Mouse (Mus musculus) heart, adult 2 months (tissue): ENCODE results near the gene Hoxa10. TPM values are rescaled to one million over a fixed set of nuclear protein-coding genes. Genes with fewer than 3 reads are reported as not detected.

Experiments
- DNase-seq, 2 experiments: peaks; one replicate each; pipeline ENCODE4 v3.0.0; 2021
- H3K27ac ChIP-seq: fragments of 200-600 bp; 2 replicates; pipeline ENCODE4 v1.8.1; 2022
- H3K27me3 ChIP-seq: fragments of 200-500 bp; 2 replicates; pipeline ENCODE4 v1.6.1; 2012; ENCODE audit warnings: mild to moderate bottlenecking, low read length, inconsistent platforms, mixed read lengths; ENCODE audit not compliant: control insufficient read depth, insufficient read depth
- H3K36me3 ChIP-seq: fragments of 200-500 bp; 2 replicates; pipeline ENCODE4 v1.6.1; 2012; ENCODE audit warnings: low read length, inconsistent platforms; ENCODE audit not compliant: control insufficient read depth, insufficient read depth
- H3K4me1 ChIP-seq: fragments of 200-500 bp; 2 replicates; pipeline ENCODE4 v1.6.1; 2011; ENCODE audit warnings: low read length; ENCODE audit not compliant: control insufficient read depth, insufficient read depth
- H3K4me3 ChIP-seq: fragments of 200-600 bp; 2 replicates; pipeline ENCODE4 v1.8.1; 2022
- H3K79me2 ChIP-seq: fragments of 200-500 bp; replicated peaks from 2 replicates; pipeline ENCODE4 v1.6.1; 2012; ENCODE audit warnings: mild to moderate bottlenecking, inconsistent platforms, low read length, moderate library complexity, mixed read lengths; ENCODE audit not compliant: control insufficient read depth, insufficient read depth
- H3K9ac ChIP-seq: fragments of 200-500 bp; 2 replicates; pipeline ENCODE4 v1.6.1; 2012; ENCODE audit warnings: low read depth, mild to moderate bottlenecking, control low read depth, inconsistent platforms, low read length, mixed read lengths
- CTCF ChIP-seq: fragments of 200-600 bp; IDR thresholded peaks from 2 replicates; pipeline ENCODE4 v1.8.1; 2022; ENCODE audit warnings: antibody characterized with exemption, mild to moderate bottlenecking, moderate library complexity
- EP300 ChIP-seq: fragments of 200-500 bp; IDR thresholded peaks from 2 replicates; pipeline ENCODE4 v1.6.1; 2011; ENCODE audit warnings: low read depth, low read length, control low read depth; ENCODE audit not compliant: insufficient read depth
- POLR2A ChIP-seq: fragments of 200-500 bp; IDR thresholded peaks from 2 replicates; pipeline ENCODE4 v1.6.1; 2011; ENCODE audit warnings: mild to moderate bottlenecking, low read depth, low read length, control low read depth; ENCODE audit not compliant: insufficient read depth
- WGBS: fragments of 180-500 bp; shearing (Covaris S2); methylation state at CpG from one replicate; pipeline ENCODE4 v1.1.7; 2018; 5-methylcytosine and 5-hydroxymethylcytosine counted together
- intact Hi-C: fragments of 180-260 bp; cut with DNase I; formaldehyde crosslinking; loops from one replicate; pipeline ENCODE4 v1.15.1; 2025
- microRNA-seq, 2 experiments: library from miRNA; unstranded; fragments of <30 nt; microRNA quantifications; one replicate each; pipeline ENCODE4 v1.2.0; 2021
- polyA plus RNA-seq: library from polyadenylated mRNA; depleted of rRNA; stranded (reverse); fragments of >200 nt; gene quantifications from 2 replicates; pipeline ENCODE4 v1.2.3, GENCODE M21; 2012; rRNA removed
- total RNA-seq, 2 experiments: library from RNA; stranded (reverse); gene quantifications; 2 replicates each; pipeline ENCODE4 v1.2.3; 2021

The Hoxa10 gene
- total and polyA plus RNA-seq, 3 experiments = not detected

DNA sequence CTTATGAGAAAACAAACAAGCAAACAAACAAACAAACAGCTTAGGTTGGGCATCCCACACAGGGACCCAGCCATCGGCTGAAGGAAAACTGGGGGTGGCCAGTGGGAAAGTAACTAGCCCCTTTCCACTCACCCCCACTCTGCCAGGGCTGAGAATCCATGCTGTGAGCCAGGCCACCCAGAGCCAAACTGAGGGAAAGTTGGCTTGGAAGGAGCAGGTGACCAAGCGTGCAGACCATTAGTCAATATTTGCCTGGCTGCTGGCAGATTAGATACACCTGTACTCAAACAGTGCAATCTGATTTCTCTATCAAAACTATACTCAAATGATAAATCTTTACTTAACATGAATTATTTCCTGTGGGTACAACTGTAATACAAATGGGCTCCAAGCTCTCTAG lies 58.6 kb downstream of the Hoxa10 start:
- Histone ChIP-seq H3K36me3 (no peaks in the 10 kb centered on the region), H3K27ac (no peak overlapping the region), H3K9ac (no peak overlapping the region), H3K4me3 (no peak overlapping the region), H3K27me3 (peaks cover 16% of the 10 kb centered on the region), H3K4me1 (no peaks in the 10 kb centered on the region), H3K79me2 (no peaks in the 10 kb centered on the region)
- TF ChIP-seq EP300 = no peak
- TF ChIP-seq CTCF = no peak
- no peak for TF ChIP-seq POLR2A
- no peak for DNase-seq
- intact Hi-C loops = no loop called here
- WGBS = 39% methylated on average over 2 of the region's 2 CpGs

Small RNA genes within 50 kb of the gene (microRNA-seq; reads per million reads assigned to microRNA genes)
- 183 to 526 reads per million in 2 experiments for gene Mir196b

Other genes with a start within 250 kb of the Hoxa10 start
- 1 to 10 TPM; 8.6 to 8.9 TPM for gene Skap2, start 228.3 kb downstream of the Hoxa10 start, total RNA-seq
- gene Skap2, start 228.3 kb downstream of the Hoxa10 start, polyA plus RNA-seq = 5.0 and 6.7 TPM in 2 replicates
- under 1 TPM in 1 of 2 experiments, not detected in 1; 0.20 TPM for gene Hoxa1, start 82.5 kb downstream of the Hoxa10 start, total RNA-seq
- gene Hoxa1, start 82.5 kb downstream of the Hoxa10 start, polyA plus RNA-seq = 0.32 and 0.43 TPM in 2 replicates
- under 1 TPM; 0.11 to 0.21 TPM for gene Hoxa2, start 76.0 kb downstream of the Hoxa10 start, total RNA-seq
- gene Hoxa2, start 76.0 kb downstream of the Hoxa10 start, polyA plus RNA-seq = 0.84 TPM in 1 of 2 replicates, not detected in the other
- not detected for gene 5730596B20Rik, start 63.4 kb downstream of the Hoxa10 start, total RNA-seq
- not detected in 2 replicates for gene 5730596B20Rik, start 63.4 kb downstream of the Hoxa10 start, polyA plus RNA-seq
- under 1 TPM; 0.14 to 0.34 TPM for gene Hoxa4, start 49.1 kb downstream of the Hoxa10 start, total RNA-seq
- gene Hoxa4, start 49.1 kb downstream of the Hoxa10 start, polyA plus RNA-seq = 0.76 and 0.84 TPM in 2 replicates
- gene Hoxa5, start 36.3 kb downstream of the Hoxa10 start, total RNA-seq = under 1 TPM; 0.26 to 0.45 TPM
- gene Hoxa5, start 36.3 kb downstream of the Hoxa10 start, polyA plus RNA-seq = 0.94 and 0.96 TPM in 2 replicates
- gene Hoxa6, start 32.1 kb downstream of the Hoxa10 start, total RNA-seq = not detected
- not detected in 2 replicates for gene Hoxa6, start 32.1 kb downstream of the Hoxa10 start, polyA plus RNA-seq
- gene Hoxa3, start 27.5 kb downstream of the Hoxa10 start, total RNA-seq = under 1 TPM; 0.55 to 0.76 TPM
- 0.53 and 1.3 TPM in 2 replicates for gene Hoxa3, start 27.5 kb downstream of the Hoxa10 start, polyA plus RNA-seq
- gene Gm28308, start 27.5 kb downstream of the Hoxa10 start, total RNA-seq = not detected
- not detected in 2 replicates for gene Gm28308, start 27.5 kb downstream of the Hoxa10 start, polyA plus RNA-seq
- gene Hoxa7, start 19.0 kb downstream of the Hoxa10 start, total RNA-seq = under 1 TPM; 0.25 to 0.50 TPM
- gene Hoxa7, start 19.0 kb downstream of the Hoxa10 start, polyA plus RNA-seq = 0.26 and 0.31 TPM in 2 replicates
- not detected for gene Hoxa9, start 9.8 kb downstream of the Hoxa10 start, total RNA-seq
- gene Hoxa9, start 9.8 kb downstream of the Hoxa10 start, polyA plus RNA-seq = 0.04 and 0.06 TPM in 2 replicates
- gene Hoxa11, start 5.0 kb upstream of the Hoxa10 start, total RNA-seq = not detected
- not detected in 2 replicates for gene Hoxa11, start 5.0 kb upstream of the Hoxa10 start, polyA plus RNA-seq
- not detected for gene Hoxa13, start 20.0 kb upstream of the Hoxa10 start, total RNA-seq
- not detected in 2 replicates for gene Hoxa13, start 20.0 kb upstream of the Hoxa10 start, polyA plus RNA-seq
- gene Evx1, start 72.6 kb upstream of the Hoxa10 start, total RNA-seq = not detected
- not detected in 2 replicates for gene Evx1, start 72.6 kb upstream of the Hoxa10 start, polyA plus RNA-seq